Mouse (Mus musculus): ENCODE measurements at regions not wholly inside any gene's neighbourhood (a gene's known extent, or its start where the extent isn't known, plus 50 kb on each side); places are given as distances from the start of the nearest gene placed in this dataset.

GRCm38 (mm10) chr12:13067295-13067694 lies 125.6 kb upstream of the Mycn start:
- no peaks in the 10 kb centered on the region for H3K36me3 ChIP-seq (ENCODE audit: control insufficient read depth, insufficient read depth, low read length)
- 82% methylated on average over 5 of the region's 5 CpGs for WGBS
- H3K27me3 ChIP-seq (ENCODE audit: control insufficient read depth, insufficient read depth, low read length): no peaks in the 10 kb centered on the region
- no peaks in the 10 kb centered on the region for H3K4me1 ChIP-seq (replicated peaks; ENCODE audit: control insufficient read depth, insufficient read depth, low read length)
- H3K4me3 ChIP-seq (ENCODE audit: control insufficient read depth, insufficient read depth, low read length): no peak overlapping the region
- DNase-seq: no peak
- TF ChIP-seq CTCF (IDR thresholded peaks at IDR 0.05; ENCODE audit: borderline replicate concordance, control insufficient read depth, extremely low read depth, insufficient read depth, low read length, poor library complexity): no peak
- TF ChIP-seq POLR2A (IDR thresholded peaks at IDR 0.05; ENCODE audit: control insufficient read depth, extremely low read depth, insufficient read depth, low read length, poor library complexity): no peak
- H3K27ac ChIP-seq (ENCODE audit: control insufficient read depth, insufficient read depth, low read length): no peak overlapping the region

DNA sequence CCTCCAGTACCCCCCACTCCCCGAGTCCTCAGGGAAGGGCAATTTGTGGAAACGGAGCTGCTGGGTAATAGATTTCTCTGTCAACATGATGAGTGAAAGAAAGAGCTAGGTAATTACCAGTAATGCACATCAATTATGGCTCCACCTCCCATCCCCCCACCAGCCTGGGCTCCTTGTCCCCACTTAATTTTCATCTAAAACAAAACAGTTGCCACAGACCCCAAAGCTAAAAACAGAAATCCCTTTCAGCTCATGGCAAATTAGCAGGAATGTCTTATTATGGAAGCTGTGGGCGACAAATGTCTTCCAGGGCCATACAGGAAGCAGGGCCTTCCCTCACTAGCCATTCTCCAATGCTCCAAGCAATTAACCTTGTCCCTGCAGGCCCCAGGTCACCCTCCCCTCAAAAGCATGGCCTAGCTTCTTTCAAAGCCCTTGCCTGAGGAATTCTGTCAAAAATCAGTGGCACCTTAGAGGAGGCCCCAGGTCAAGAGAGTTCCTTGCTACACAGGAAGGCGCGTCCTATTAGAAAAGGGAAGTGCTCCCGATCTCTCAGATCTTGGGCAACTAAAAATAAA lies 125.0 kb upstream of the Mycn start:
- Histone ChIP-seq H3K4me3 (ENCODE audit: control insufficient read depth, insufficient read depth, low read length) (no peak overlapping the region), H3K27me3 (ENCODE audit: control insufficient read depth, insufficient read depth, low read length) (no peaks in the 10 kb centered on the region), H3K36me3 (ENCODE audit: control insufficient read depth, insufficient read depth, low read length) (no peaks in the 10 kb centered on the region), H3K4me1 (replicated peaks; ENCODE audit: control insufficient read depth, insufficient read depth, low read length) (no peaks in the 10 kb centered on the region), H3K27ac (ENCODE audit: control insufficient read depth, insufficient read depth, low read length) (no peak overlapping the region)
- WGBS: 58% methylated on average over 6 of the region's 6 CpGs
- DNase-seq: no peak
- TF ChIP-seq CTCF (IDR thresholded peaks at IDR 0.05; ENCODE audit: borderline replicate concordance, control insufficient read depth, extremely low read depth, insufficient read depth, low read length, poor library complexity): no peak
- TF ChIP-seq POLR2A (IDR thresholded peaks at IDR 0.05; ENCODE audit: control insufficient read depth, extremely low read depth, insufficient read depth, low read length, poor library complexity): no peak

DNA sequence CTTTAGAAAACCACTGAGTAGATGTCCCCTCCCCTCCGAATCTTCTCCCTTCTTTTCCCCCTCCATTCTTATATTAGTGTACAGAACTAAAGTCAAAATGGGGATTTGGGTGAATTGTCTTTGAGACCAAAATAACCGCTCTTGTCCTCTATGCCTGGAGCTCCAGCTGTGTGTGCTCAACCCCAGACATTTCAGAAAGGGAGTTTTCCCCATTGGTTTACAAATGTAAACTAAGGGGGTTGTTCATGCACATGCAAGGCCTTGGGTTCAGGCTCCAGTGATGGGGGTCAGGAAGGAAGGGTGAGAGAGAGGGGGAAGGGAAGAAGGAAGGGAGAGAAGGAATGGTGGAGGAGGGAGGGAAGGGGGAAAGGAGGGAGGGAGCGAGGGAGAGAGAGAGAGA lies 117.8 kb upstream of the Mycn start:
- H3K27me3 ChIP-seq (ENCODE audit: control insufficient read depth, insufficient read depth, low read length): no peaks in the 10 kb centered on the region
- H3K4me1 ChIP-seq (replicated peaks; ENCODE audit: control insufficient read depth, insufficient read depth, low read length): no peaks in the 10 kb centered on the region
- H3K36me3 ChIP-seq (ENCODE audit: control insufficient read depth, insufficient read depth, low read length): no peaks in the 10 kb centered on the region
- no peak overlapping the region for H3K4me3 ChIP-seq (ENCODE audit: control insufficient read depth, insufficient read depth, low read length)
- TF ChIP-seq POLR2A (IDR thresholded peaks at IDR 0.05; ENCODE audit: control insufficient read depth, extremely low read depth, insufficient read depth, low read length, poor library complexity) (no peak), CTCF (IDR thresholded peaks at IDR 0.05; ENCODE audit: borderline replicate concordance, control insufficient read depth, extremely low read depth, insufficient read depth, low read length, poor library complexity) (no peak)
- WGBS: 93% methylated on average over 3 of the region's 3 CpGs
- no peak overlapping the region for H3K27ac ChIP-seq (ENCODE audit: control insufficient read depth, insufficient read depth, low read length)
- no peak for DNase-seq

GRCm38 (mm10) chr12:13056246-13056645 lies 114.5 kb upstream of the Mycn start:
- H3K4me1 ChIP-seq (replicated peaks; ENCODE audit: control insufficient read depth, insufficient read depth, low read length): no peaks in the 10 kb centered on the region
- no peak overlapping the region for H3K4me3 ChIP-seq (ENCODE audit: control insufficient read depth, insufficient read depth, low read length)
- H3K27me3 ChIP-seq (ENCODE audit: control insufficient read depth, insufficient read depth, low read length): no peaks in the 10 kb centered on the region
- no peak overlapping the region for H3K27ac ChIP-seq (ENCODE audit: control insufficient read depth, insufficient read depth, low read length)
- TF ChIP-seq CTCF (IDR thresholded peaks at IDR 0.05; ENCODE audit: borderline replicate concordance, control insufficient read depth, extremely low read depth, insufficient read depth, low read length, poor library complexity) (no peak), POLR2A (IDR thresholded peaks at IDR 0.05; ENCODE audit: control insufficient read depth, extremely low read depth, insufficient read depth, low read length, poor library complexity) (no peak)
- H3K36me3 ChIP-seq (ENCODE audit: control insufficient read depth, insufficient read depth, low read length): no peaks in the 10 kb centered on the region
- 88% methylated on average over 7 of the region's 7 CpGs for WGBS
- DNase-seq: no peak

DNA sequence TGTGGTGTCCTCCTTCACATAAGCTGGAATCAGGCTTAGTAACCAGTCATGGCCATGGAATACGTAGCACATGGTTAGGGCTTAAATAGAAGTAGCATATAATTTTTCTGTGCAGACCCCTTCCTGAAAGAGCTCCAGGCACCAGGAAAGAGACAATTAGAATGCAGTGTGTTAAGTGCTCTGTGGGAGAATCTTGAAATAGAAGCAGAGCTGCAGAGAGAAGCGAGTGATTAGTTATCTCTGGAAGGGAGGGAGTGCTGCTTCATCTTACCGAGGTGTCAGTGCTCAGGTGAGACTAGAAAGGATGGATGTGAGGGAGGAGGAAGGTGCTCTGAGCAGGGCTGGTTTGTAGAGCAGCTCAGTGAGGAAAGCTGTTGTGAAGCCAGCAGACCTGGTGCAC lies 112.9 kb upstream of the Mycn start:
- 82% methylated on average over 3 of the region's 3 CpGs for whole genome bisulfite sequencing
- no peak for DNase-seq
- H3K27ac ChIP-seq (ENCODE audit: control insufficient read depth, insufficient read depth, low read length): no peak overlapping the region
- TF ChIP-seq CTCF (IDR thresholded peaks at IDR 0.05; ENCODE audit: borderline replicate concordance, control insufficient read depth, extremely low read depth, insufficient read depth, low read length, poor library complexity) (no peak), POLR2A (IDR thresholded peaks at IDR 0.05; ENCODE audit: control insufficient read depth, extremely low read depth, insufficient read depth, low read length, poor library complexity) (no peak)
- H3K36me3 ChIP-seq (ENCODE audit: control insufficient read depth, insufficient read depth, low read length): no peaks in the 10 kb centered on the region
- H3K4me1 ChIP-seq (replicated peaks; ENCODE audit: control insufficient read depth, insufficient read depth, low read length): no peaks in the 10 kb centered on the region
- no peaks in the 10 kb centered on the region for H3K27me3 ChIP-seq (ENCODE audit: control insufficient read depth, insufficient read depth, low read length)
- no peak overlapping the region for H3K4me3 ChIP-seq (ENCODE audit: control insufficient read depth, insufficient read depth, low read length)

- 82% methylated on average over 5 of the region's 5 CpGs for WGBS
- Histone ChIP-seq H3K36me3 (ENCODE audit: control insufficient read depth, insufficient read depth, low read length) (no peaks in the 10 kb centered on the region), H3K4me3 (ENCODE audit: control insufficient read depth, insufficient read depth, low read length) (no peak overlapping the region), H3K27me3 (ENCODE audit: control insufficient read depth, insufficient read depth, low read length) (no peaks in the 10 kb centered on the region), H3K27ac (ENCODE audit: control insufficient read depth, insufficient read depth, low read length) (no peak overlapping the region), H3K4me1 (replicated peaks; ENCODE audit: control insufficient read depth, insufficient read depth, low read length) (no peaks in the 10 kb centered on the region)
- TF ChIP-seq POLR2A (IDR thresholded peaks at IDR 0.05; ENCODE audit: control insufficient read depth, extremely low read depth, insufficient read depth, low read length, poor library complexity) (no peak), CTCF (IDR thresholded peaks at IDR 0.05; ENCODE audit: borderline replicate concordance, control insufficient read depth, extremely low read depth, insufficient read depth, low read length, poor library complexity) (no peak)
- no peak for DNase-seq
Observed at GRCm38 (mm10) chr12:13053746-13054145, 112.0 kb upstream of the Mycn start.
